Mouse (Mus musculus) kidney, embryonic 15.5 days (tissue): ENCODE results near the gene Erc2. TPM values are rescaled to one million over a fixed set of nuclear protein-coding genes. Genes with fewer than 3 reads are reported as not detected.
"Not testable (repeated sequence)": the region's sequence is repeated elsewhere in the genome, so short reads cannot be mapped to it uniquely, and the experiment has no call there.

Experiments
- ATAC-seq: fragments of 200-750 bp; cut with Nextera tagmentation; replicated peaks from 2 replicates; pipeline ENCODE4 v1.8.0; 2017; ENCODE audit warnings: moderate TSS enrichment; ENCODE audit not compliant: low FRiP score
- H3K27ac ChIP-seq: fragments of 300-500 bp; sonication (generic); 2 replicates; pipeline ENCODE4 v1.5.1; 2015; ENCODE audit warnings: mild to moderate bottlenecking, inconsistent platforms
- H3K27me3 ChIP-seq: fragments of 300-500 bp; sonication (generic); 2 replicates; pipeline ENCODE4 v1.6.1; 2015; ENCODE audit warnings: inconsistent platforms
- H3K36me3 ChIP-seq: fragments of 300-500 bp; sonication (generic); 2 replicates; pipeline ENCODE4 v1.6.1; 2015; ENCODE audit warnings: inconsistent platforms
- H3K4me1 ChIP-seq: fragments of 300-500 bp; sonication (generic); 2 replicates; pipeline ENCODE4 v1.6.1; 2015; ENCODE audit warnings: inconsistent platforms
- H3K4me2 ChIP-seq: fragments of 300-500 bp; sonication (generic); 2 replicates; pipeline ENCODE4 v1.6.1; 2015; ENCODE audit warnings: moderate library complexity, mild to moderate bottlenecking, inconsistent platforms
- H3K4me3 ChIP-seq: fragments of 300-500 bp; sonication (generic); replicated peaks from 2 replicates; pipeline ENCODE4 v1.5.1; 2015; ENCODE audit warnings: mild to moderate bottlenecking, inconsistent platforms
- H3K9ac ChIP-seq: fragments of 300-500 bp; sonication (generic); 2 replicates; pipeline ENCODE4 v1.6.1; 2015; ENCODE audit warnings: mild to moderate bottlenecking, inconsistent platforms
- H3K9me3 ChIP-seq: fragments of 300-500 bp; sonication (generic); replicated peaks from 2 replicates; pipeline ENCODE4 v1.6.1; 2016; ENCODE audit warnings: inconsistent platforms
- WGBS: fragments of 180-500 bp; shearing (Covaris S2); methylation state at CpG from one replicate; pipeline ENCODE4 v1.1.7; 2015; ENCODE audit warnings: mixed read lengths; 5-methylcytosine and 5-hydroxymethylcytosine counted together
- polyA plus RNA-seq: library from polyadenylated mRNA; unstranded; fragments of >200 nt; fragmentation: Nextera tagmentation; extraction: Ambion mirVana; gene quantifications from 2 replicates; pipeline ENCODE4 v1.2.1, GENCODE M21; 2015

Erc2 gene
- 6.9 and 7.0 TPM in 2 replicates for polyA plus RNA-seq

DNA sequence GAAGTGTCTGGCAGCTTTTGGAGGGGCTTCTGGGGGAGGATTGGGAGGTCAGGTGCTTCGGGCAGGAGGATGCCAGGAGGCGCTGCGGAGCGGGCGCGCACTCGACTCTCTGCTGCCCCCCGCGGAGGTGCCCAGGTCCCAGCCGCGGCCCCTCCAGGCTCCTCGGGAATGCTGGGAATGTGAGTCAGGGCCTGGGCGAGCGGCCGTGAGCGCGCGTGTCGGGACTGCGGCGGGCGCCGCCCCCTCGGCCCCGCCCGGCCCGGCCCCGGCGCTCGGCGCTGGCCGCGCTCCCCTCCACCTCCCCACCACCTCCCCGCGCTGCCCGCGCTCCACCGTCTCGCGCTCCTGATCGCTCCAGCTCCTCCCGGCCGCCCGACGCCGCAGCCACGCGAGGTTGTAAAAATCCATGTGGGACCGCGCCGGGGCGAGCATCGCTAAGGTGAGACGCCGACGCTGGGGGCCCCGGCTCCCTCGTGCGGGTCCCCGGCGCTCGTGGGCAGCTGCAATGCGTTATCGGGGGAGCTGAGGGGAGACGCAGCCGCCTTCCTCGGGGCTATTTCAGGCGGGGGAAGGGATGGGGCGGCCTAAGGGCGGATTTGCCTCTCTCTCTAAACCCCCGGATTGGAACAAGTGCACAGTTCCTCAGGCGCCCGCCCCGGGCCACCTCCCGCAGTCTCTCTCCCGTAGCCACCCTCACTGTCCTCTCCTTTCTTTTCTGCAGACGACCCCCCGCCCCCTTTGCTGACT, at the start of gene Erc2:
Gene Erc2, plus strand, starts transcription at position 253 of the 747 bp plus-strand sequence.
- peak within 1 kb of the TSS; percentile 78 for H3K4me3 ChIP-seq
- no peaks in the 10 kb centered on the region for H3K9me3 ChIP-seq
- H3K4me2 ChIP-seq: peak within 1 kb of the TSS; percentile 98
- no peak within 1 kb of the TSS; the same call in 1 of the 2 replicates for H3K27ac ChIP-seq
- no peaks in the 10 kb centered on the region for H3K36me3 ChIP-seq
- peak; percentile 98 for ATAC-seq
- peak within 1 kb of the TSS; percentile 62 for H3K9ac ChIP-seq
- under 1% methylated on average over 66 of the region's 78 CpGs for WGBS
- H3K4me1 ChIP-seq: peaks cover 12% of the 10 kb centered on the region; the same call in 1 of the 2 replicates
- H3K27me3 ChIP-seq: peaks cover 24% of the 10 kb centered on the region; the same call in 1 of the 2 replicates

DNA sequence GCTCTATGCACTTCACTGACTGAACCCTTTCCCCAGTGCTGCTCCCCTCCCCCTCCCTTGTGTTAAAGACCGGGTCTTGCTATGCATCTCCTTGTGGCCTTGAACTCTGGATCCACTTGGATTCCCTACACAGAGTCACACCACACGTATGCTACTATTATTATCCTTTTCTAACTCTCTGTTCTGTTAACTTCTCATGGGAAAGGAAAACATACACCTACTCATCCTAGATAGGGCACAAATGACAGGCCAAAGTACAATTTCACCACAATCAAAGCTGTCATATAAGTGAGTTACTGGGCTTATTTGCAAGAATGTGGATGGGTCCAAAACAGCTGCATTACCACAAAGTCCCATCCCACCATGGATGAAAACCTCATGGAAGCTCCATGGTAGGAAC, 43.8 kb upstream of the Erc2 start:
- ATAC-seq: no peak
- Histone ChIP-seq H3K4me2 (no peak overlapping the region), H3K9me3 (no peaks in the 10 kb centered on the region)

DNA sequence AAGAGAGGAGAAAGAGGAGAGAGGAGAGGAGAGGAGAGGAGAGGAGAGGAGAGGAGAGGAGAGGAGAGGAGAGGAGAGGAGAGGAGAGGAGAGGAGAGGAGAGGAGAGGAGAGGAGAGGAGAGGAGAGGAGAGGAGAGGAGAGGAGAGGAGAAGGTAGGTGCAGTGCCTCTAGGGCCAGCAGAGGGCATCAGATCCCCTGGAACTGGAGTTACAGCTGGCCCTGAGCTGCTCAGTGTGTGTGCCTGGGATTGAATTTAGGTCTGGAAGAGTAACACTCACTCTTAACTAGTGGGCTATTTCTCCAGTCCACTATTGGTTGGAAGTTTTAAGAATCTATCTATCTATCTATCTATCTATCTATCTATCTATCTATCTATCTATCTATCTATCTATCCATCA, 32.6 kb upstream of the Erc2 start:
- ATAC-seq, H3K4me3 ChIP-seq, H3K9ac ChIP-seq, H3K4me1 ChIP-seq, H3K9me3 ChIP-seq, H3K27ac ChIP-seq, H3K27me3 ChIP-seq, H3K36me3 ChIP-seq, H3K4me2 ChIP-seq: not testable (repeated sequence)

More for the DNA sequence above, 43.8 kb upstream of the Erc2 start:
- H3K36me3 ChIP-seq: no peaks in the 10 kb centered on the region
- 81% methylated on average over 2 of the region's 2 CpGs for WGBS
- H3K9ac ChIP-seq: no peak overlapping the region
- H3K4me3 ChIP-seq: no peak overlapping the region
- H3K27me3 ChIP-seq: no peaks in the 10 kb centered on the region
- no peaks in the 10 kb centered on the region for H3K4me1 ChIP-seq
- H3K27ac ChIP-seq: no peak overlapping the region

GRCm38 (mm10) chr14:27592163-27592562, 30.1 kb upstream of the Erc2 start:
- Histone ChIP-seq H3K4me3 (no peak overlapping the region), H3K9ac (no peak overlapping the region), H3K4me2 (no peak overlapping the region), H3K9me3 (no peaks in the 10 kb centered on the region), H3K4me1 (no peaks in the 10 kb centered on the region), H3K27me3 (no peaks in the 10 kb centered on the region), H3K27ac (no peak overlapping the region), H3K36me3 (no peaks in the 10 kb centered on the region)
- 89% methylated on average over 7 of the region's 7 CpGs for WGBS
- no peak for ATAC-seq

GRCm38 (mm10) chr14:27596265-27596664, 26.0 kb upstream of the Erc2 start:
- H3K4me1 ChIP-seq: no peaks in the 10 kb centered on the region
- WGBS: 4% methylated on average over 7 of the region's 7 CpGs
- H3K36me3 ChIP-seq: no peaks in the 10 kb centered on the region
- peak; percentile 85; the same call in 1 of the 2 replicates for ATAC-seq
- H3K9me3 ChIP-seq: no peaks in the 10 kb centered on the region
- no peak overlapping the region for H3K4me2 ChIP-seq
- H3K4me3 ChIP-seq: no peak overlapping the region
- no peak overlapping the region for H3K27ac ChIP-seq
- H3K9ac ChIP-seq: no peak overlapping the region
- H3K27me3 ChIP-seq: no peaks in the 10 kb centered on the region

GRCm38 (mm10) chr14:27602136-27602535, 20.1 kb upstream of the Erc2 start:
- Histone ChIP-seq H3K27ac (no peak overlapping the region), H3K4me3 (no peak overlapping the region)

GRCm38 (mm10) chr14:27607419-27607818, 14.8 kb upstream of the Erc2 start:
- no peak overlapping the region for H3K4me2 ChIP-seq
- no peak overlapping the region for H3K27ac ChIP-seq
- no peaks in the 10 kb centered on the region for H3K27me3 ChIP-seq
- H3K4me1 ChIP-seq: peaks cover 7% of the 10 kb centered on the region
- no peak overlapping the region for H3K4me3 ChIP-seq
- H3K9ac ChIP-seq: no peak overlapping the region
- ATAC-seq: no peak
- no peaks in the 10 kb centered on the region for H3K9me3 ChIP-seq
- 52% methylated on average over 3 of the region's 3 CpGs for WGBS
- H3K36me3 ChIP-seq: no peaks in the 10 kb centered on the region

More at GRCm38 (mm10) chr14:27602136-27602535, 20.1 kb upstream of the Erc2 start:
- ATAC-seq: no peak
- H3K4me2 ChIP-seq: no peak overlapping the region
- no peaks in the 10 kb centered on the region for H3K27me3 ChIP-seq
- no peaks in the 10 kb centered on the region for H3K9me3 ChIP-seq
- 61% methylated on average over 13 of the region's 13 CpGs for WGBS
- no peak overlapping the region for H3K9ac ChIP-seq
- peaks cover under 1% of the 10 kb centered on the region; the same call in 1 of the 2 replicates for H3K4me1 ChIP-seq
- no peaks in the 10 kb centered on the region for H3K36me3 ChIP-seq

DNA sequence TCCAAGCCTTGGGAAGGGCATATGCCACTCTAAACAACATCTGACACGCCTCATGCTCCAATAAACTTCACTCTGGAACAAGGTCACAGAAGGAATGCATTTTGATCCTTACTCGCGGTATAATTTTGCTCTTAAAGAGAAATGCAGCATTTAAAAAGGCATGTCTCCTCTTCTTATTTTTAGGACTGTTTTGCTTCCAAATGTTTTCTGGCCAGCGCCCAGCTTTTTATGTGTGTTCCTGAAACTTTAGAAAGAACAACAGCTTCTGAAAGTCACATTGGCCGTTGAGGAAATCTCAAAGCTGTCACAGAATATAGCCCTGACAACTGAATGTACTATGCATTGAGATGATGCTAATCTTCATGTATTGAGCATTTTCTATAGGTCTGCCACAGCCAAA, 8.5 kb upstream of the Erc2 start:
- Histone ChIP-seq H3K4me3 (no peak overlapping the region), H3K27ac (no peak overlapping the region), H3K4me2 (no peak overlapping the region), H3K27me3 (no peaks in the 10 kb centered on the region), H3K9ac (no peak overlapping the region), H3K36me3 (no peaks in the 10 kb centered on the region), H3K9me3 (no peaks in the 10 kb centered on the region), H3K4me1 (peaks cover 9% of the 10 kb centered on the region)
- ATAC-seq: no peak
- 36% methylated on average over 5 of the region's 5 CpGs for WGBS

DNA sequence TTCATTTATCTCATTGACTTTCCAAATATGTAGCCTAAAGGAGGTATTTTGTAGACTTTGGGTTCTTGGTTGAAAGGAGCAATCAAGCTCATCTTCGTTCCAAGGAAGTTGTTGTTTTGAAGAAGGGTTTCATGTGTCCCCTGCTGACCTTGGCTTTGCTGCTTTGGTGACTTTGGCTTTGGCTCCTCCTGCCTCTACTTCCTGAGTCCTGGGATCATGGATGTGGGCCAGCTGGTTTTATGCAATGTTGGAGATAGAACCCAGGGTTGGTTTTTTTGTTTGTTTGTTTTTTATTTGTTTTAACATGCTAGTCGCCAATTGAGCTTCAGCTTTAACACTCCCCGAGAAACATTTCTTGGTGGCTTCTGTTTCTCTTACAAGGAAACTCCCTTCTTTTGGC, 4.9 kb upstream of the Erc2 start:
- peaks cover 7% of the 10 kb centered on the region; the same call in 1 of the 2 replicates for H3K27me3 ChIP-seq
- no peak overlapping the region for H3K4me3 ChIP-seq
- H3K9me3 ChIP-seq: no peaks in the 10 kb centered on the region
- no peak for ATAC-seq
- 40% methylated on average over 3 of the region's 3 CpGs for WGBS
- no peaks in the 10 kb centered on the region for H3K36me3 ChIP-seq
- H3K4me1 ChIP-seq: peaks cover 9% of the 10 kb centered on the region
- no peak overlapping the region for H3K4me2 ChIP-seq
- no peak overlapping the region for H3K9ac ChIP-seq
- no peak overlapping the region for H3K27ac ChIP-seq

GRCm38 (mm10) chr14:27621576-27621975, 652 bp upstream of the Erc2 start:
- no peak for ATAC-seq
- no peak overlapping the region for H3K27ac ChIP-seq

GRCm38 (mm10) chr14:27622923-27623219, 643 bp downstream of the Erc2 start:
- Histone ChIP-seq H3K4me1 (peaks cover 12% of the 10 kb centered on the region; the same call in 1 of the 2 replicates), H3K27me3 (peaks cover 24% of the 10 kb centered on the region; the same call in 1 of the 2 replicates), H3K4me2 (peak overlapping the region; percentile 98), H3K36me3 (no peaks in the 10 kb centered on the region), H3K4me3 (peak overlapping the region; percentile 78), H3K9me3 (no peaks in the 10 kb centered on the region), H3K9ac (peak overlapping the region; percentile 62), H3K27ac (no peak overlapping the region)
- WGBS: 2% methylated on average over 6 of the region's 6 CpGs
- 0 out of 2 replicates have a peak, but pooled peaks have one; percentile 3 for ATAC-seq

More at GRCm38 (mm10) chr14:27621576-27621975, 652 bp upstream of the Erc2 start:
- Histone ChIP-seq H3K27me3 (peaks cover 24% of the 10 kb centered on the region; the same call in 1 of the 2 replicates), H3K9ac (no peak overlapping the region), H3K36me3 (no peaks in the 10 kb centered on the region), H3K4me3 (peak overlapping the region; percentile 78), H3K9me3 (no peaks in the 10 kb centered on the region), H3K4me1 (peaks cover 12% of the 10 kb centered on the region; the same call in 1 of the 2 replicates), H3K4me2 (peak overlapping the region; percentile 98)
- WGBS: 47% methylated on average over 8 of the region's 8 CpGs

- Histone ChIP-seq H3K27ac (no peak overlapping the region), H3K27me3 (peaks cover 24% of the 10 kb centered on the region; the same call in 1 of the 2 replicates), H3K4me1 (peaks cover 12% of the 10 kb centered on the region; the same call in 1 of the 2 replicates), H3K4me3 (peak overlapping the region; percentile 78), H3K36me3 (no peaks in the 10 kb centered on the region), H3K9ac (no peak overlapping the region), H3K4me2 (peak overlapping the region; percentile 98), H3K9me3 (no peaks in the 10 kb centered on the region)
- peak; percentile 63; the same call in 1 of the 2 replicates for ATAC-seq
- WGBS: 9% methylated on average over 10 of the region's 10 CpGs
These were observed 1.1 kb downstream of the Erc2 start for GRCm38 (mm10) chr14:27623368-27623767.
